19 mouse cellular contexts compared by ENCODE assay signal in genomic region chr4:103273021-103273420, GRCm38 (mm10). TPM values are rescaled to one million over a fixed set of nuclear protein-coding genes. Genes with fewer than 3 reads are reported as not detected.
"Had no signal": no experiment of that assay in that cellular context is flagged by ENCODE, and none has a peak within 500 bp of the region (broad histone marks: within the 10 kb centered on the region; RNA-seq: fewer than 3 reads in every experiment).

No protein-coding gene starts in this region.

- H3K4me2 ChIP-seq: limb, embryonic 12.5 days; liver, embryonic 13.5 days; lung, embryonic 15.5 days; neural tube, embryonic 12.5 days had no signal

- H3K27ac ChIP-seq: limb, embryonic 12.5 days; liver, embryonic 13.5 days; lung, embryonic 15.5 days; midbrain, embryonic 10.5 days; neural tube, embryonic 12.5 days; stomach, postnatal 0 days had no signal

- DNase-seq: kidney, postnatal 14 days; layer of hippocampus, postnatal 36 days; liver; liver, embryonic 13.5 days; liver, postnatal 0 days; lung, postnatal 14 days; midbrain, embryonic 14.5 days; thymus, postnatal 4 days had no signal

- ATAC-seq: liver, postnatal 0 days had no signal

- H3K4me3 ChIP-seq: limb, embryonic 12.5 days; liver, embryonic 13.5 days; lung, embryonic 15.5 days; midbrain, embryonic 10.5 days; neural tube, embryonic 12.5 days had no signal

- H3K9me3 ChIP-seq: limb, embryonic 12.5 days; liver, embryonic 13.5 days; lung, embryonic 15.5 days; midbrain, embryonic 10.5 days; neural tube, embryonic 12.5 days had no signal

- H3K36me3 ChIP-seq: limb, embryonic 12.5 days; liver, embryonic 13.5 days; lung, embryonic 15.5 days; midbrain, embryonic 10.5 days; neural tube, embryonic 12.5 days had no signal

- H3K4me1 ChIP-seq: limb, embryonic 12.5 days; liver, embryonic 13.5 days; lung, embryonic 15.5 days; midbrain, embryonic 10.5 days; neural tube, embryonic 12.5 days had no signal

- H3K9ac ChIP-seq: limb, embryonic 12.5 days; liver, embryonic 13.5 days; liver, postnatal 0 days; lung, embryonic 15.5 days; neural tube, embryonic 12.5 days had no signal

- H3K27me3 ChIP-seq: limb, embryonic 12.5 days; liver, embryonic 13.5 days; lung, embryonic 15.5 days; neural tube, embryonic 12.5 days had no signal

RNA-seq across cellular contexts. Expression of gene 4921539E11Rik, which starts 17.6 kb away (rescaled TPM):
- total RNA-seq: layer of hippocampus, postnatal 36 days; left cerebral cortex, adult 8-10 months; left cerebral cortex, postnatal 36 days; monocyte, adult 5-6 weeks; neutrophil, adult 5-6 weeks had no signal
- polyA plus RNA-seq: kidney, embryonic 14.5 days; large intestine, adult 2 months; limb, embryonic 12.5 days; liver, embryonic 13.5 days; liver, postnatal 0 days; lung, embryonic 15.5 days; midbrain, embryonic 10.5 days; midbrain, embryonic 14.5 days; neural tube, embryonic 12.5 days; stomach, postnatal 0 days had no signal
